Mouse (Mus musculus) intestine, embryonic 14.5 days (tissue): ENCODE measurements around the gene Dlx1. TPM values are rescaled to one million over a fixed set of nuclear protein-coding genes. Genes with fewer than 3 reads are reported as not detected.

Experiments used
- polyA plus RNA-seq: library from polyadenylated mRNA; unstranded; fragments of >200 nt; fragmentation: Nextera tagmentation; extraction: Ambion mirVana; gene quantifications from 2 replicates; pipeline ENCODE4 v1.2.1, GENCODE M21; 2014

Gene Dlx1
- polyA plus RNA-seq, 1 experiment from 2014 or later, result 8.0 TPM

Other genes with a start within 250 kb of the Dlx1 start
- gene Slc25a12, start 160.4 kb upstream of the Dlx1 start, polyA plus RNA-seq, result 27.5 and 30.7 TPM in 2 replicates
- gene Hat1, start 139.2 kb upstream of the Dlx1 start, polyA plus RNA-seq, result 116 and 126 TPM in 2 replicates
- gene Metap1d, start 74.8 kb upstream of the Dlx1 start, polyA plus RNA-seq, result 41.2 and 46.0 TPM in 2 replicates
- gene Dlx2, start 18.6 kb downstream of the Dlx1 start, polyA plus RNA-seq, result 5.8 and 6.4 TPM in 2 replicates
- gene Itga6, start 217.5 kb downstream of the Dlx1 start, polyA plus RNA-seq, result 56.2 and 62.1 TPM in 2 replicates